Mouse (Mus musculus) G1E (cell line): Measurements from ENCODE around the gene Car15.

Experiments
- CTCF ChIP-seq: IDR thresholded peaks from 2 replicates; pipeline ENCODE4 v1.5.1; 2012; ENCODE audit warnings: low read depth, low read length, inconsistent platforms, mixed read lengths
- GATA1 ChIP-seq: IDR thresholded peaks from 2 replicates; pipeline ENCODE4 v1.6.1; 2012; ENCODE audit warnings: borderline replicate concordance, low read length, inconsistent platforms, mixed read lengths
- GATA2 ChIP-seq: IDR thresholded peaks from 2 replicates; pipeline ENCODE4 v1.6.1; 2012; ENCODE audit warnings: low read depth, low read length, inconsistent platforms, borderline replicate concordance
- POLR2AphosphoS5 ChIP-seq: IDR thresholded peaks from 2 replicates; pipeline ENCODE4 v1.6.1; 2012; ENCODE audit warnings: low read depth, low read length, inconsistent platforms; ENCODE audit not compliant: insufficient replicate concordance
- TAL1 ChIP-seq: conservative IDR thresholded peaks from 2 replicates; pipeline ENCODE4 v1.6.1; 2012; ENCODE audit warnings: low read depth, low read length, inconsistent platforms, mixed read lengths

- TF ChIP-seq TAL1 (no peak), POLR2AphosphoS5 (no peak), CTCF (no peak), GATA1 (no peak), GATA2 (no peak)
Observed at GRCm38 (mm10) chr16:17798321-17799180, 39.6 kb downstream of the Car15 start.
